Mouse (Mus musculus): ENCODE data around the gene Itgb8. TPM values are rescaled to one million over a fixed set of nuclear protein-coding genes. Genes with fewer than 3 reads are reported as not detected.

The Itgb8 gene
- total and polyA plus RNA-seq, 3 experiments, result not detected

- no peak overlapping the region for H3K9ac ChIP-seq (ENCODE audit: insufficient read depth, low read depth)
- H3K4me2 ChIP-seq (ENCODE audit: insufficient read depth, low read depth, poor library complexity, severe bottlenecking), result no peak overlapping the region
- no peak for DNase-seq (ENCODE audit: extremely low read depth)
- TF ChIP-seq GABPA (IDR thresholded peaks at IDR 0.05; ENCODE audit: insufficient replicate concordance, low read depth, low read length) (no peak), CHD1 (IDR thresholded peaks at IDR 0.05; ENCODE audit: low read depth, low read length) (no peak), ELF1 (IDR thresholded peaks at IDR 0.05; ENCODE audit: low read depth, low read length) (no peak), E2F4 (IDR thresholded peaks at IDR 0.05; ENCODE audit: insufficient replicate concordance, low read depth, low read length) (no peak), IRF4 (IDR thresholded peaks at IDR 0.05; ENCODE audit: low read depth, low read length) (no peak), ZNF384 (IDR thresholded peaks at IDR 0.05; ENCODE audit: low read depth, low read length) (no peak), NELFE (IDR thresholded peaks at IDR 0.05; ENCODE audit: low read depth, low read length) (no peak), MXI1 (IDR thresholded peaks at IDR 0.05; ENCODE audit: low read depth, low read length) (no peak), ZKSCAN1 (IDR thresholded peaks at IDR 0.05; ENCODE audit: borderline replicate concordance, low read depth, low read length) (no peak), USF1 (IDR thresholded peaks at IDR 0.05; ENCODE audit: low read depth, low read length) (no peak), MYC (IDR thresholded peaks at IDR 0.05; ENCODE audit: low read depth, low read length) (no peak), KAT2A (IDR thresholded peaks at IDR 0.05; ENCODE audit: insufficient replicate concordance, low read length) (no peak), RCOR1 (conservative IDR thresholded peaks at IDR 0.05; ENCODE audit: low read depth, low read length) (no peak), JUND (conservative IDR thresholded peaks at IDR 0.05; ENCODE audit: low read depth, low read length) (no peak), EP300 (IDR thresholded peaks at IDR 0.05; ENCODE audit: low read length) (no peak), MAFK (IDR thresholded peaks at IDR 0.05; ENCODE audit: insufficient replicate concordance, low read length) (no peak), TCF12 (IDR thresholded peaks at IDR 0.05; ENCODE audit: low read depth, low read length) (no peak), NRF1 (IDR thresholded peaks at IDR 0.05; ENCODE audit: low read depth, low read length) (no peak), MAZ (IDR thresholded peaks at IDR 0.05; ENCODE audit: low read depth, low read length) (no peak)
- dilution Hi-C loops (cut with MboI; ENCODE audit: extremely low pct_ligation_motif_present, extremely low pct_unique_long_range_greater_than_20kb, low sequenced_read_pairs) (no loop called here), in situ Hi-C loops (cut with MboI; ENCODE audit: low pct_ligation_motif_present, low pct_unique_long_range_greater_than_20kb, low sequenced_read_pairs) (no loop called here)
- no peaks in the 10 kb centered on the region for H3K9me3 ChIP-seq (replicated peaks; ENCODE audit: low read length)
- no peaks in the 10 kb centered on the region for H3K79me2 ChIP-seq (replicated peaks; ENCODE audit: control insufficient read depth, extremely low read depth, insufficient read depth, poor library complexity, severe bottlenecking)
- no peak overlapping the region for H3K27ac ChIP-seq (ENCODE audit: insufficient read depth, low read depth)
- peaks cover 0 to 3% of the 10 kb centered on the region in 2 experiments; a peak in 2 of 4 replicates for H3K4me1 ChIP-seq (ENCODE audit: control insufficient read depth in 1 of 2, insufficient read depth in 2 of 2)
- no peak overlapping the region for H3K4me3 ChIP-seq (replicated peaks in 1 of 3; ENCODE audit: low read depth in 2 of 3, low read length in 2 of 3, poor library complexity in 1 of 3)
- no peaks in the 10 kb centered on the region for H3K27me3 ChIP-seq (replicated peaks)
- no peaks in the 10 kb centered on the region for H3K36me3 ChIP-seq (replicated peaks in 1 of 2; ENCODE audit: control insufficient read depth in 1 of 2, insufficient read depth in 1 of 2, low read length in 1 of 2)
These were observed 83.0 kb downstream of the Itgb8 start for GRCm38 (mm10) chr12:119155566-119155965.

GRCm38 (mm10) chr12:119150956-119151355, 87.6 kb downstream of the Itgb8 start:
- H3K4me1 ChIP-seq (ENCODE audit: control insufficient read depth in 1 of 2, insufficient read depth in 2 of 2), result peaks cover 3 to 21% of the 10 kb centered on the region in 2 experiments; a peak in 3 of 4 replicates
- H3K79me2 ChIP-seq (replicated peaks; ENCODE audit: control insufficient read depth, extremely low read depth, insufficient read depth, poor library complexity, severe bottlenecking), result no peaks in the 10 kb centered on the region
- dilution Hi-C loops (cut with MboI; ENCODE audit: extremely low pct_ligation_motif_present, extremely low pct_unique_long_range_greater_than_20kb, low sequenced_read_pairs), result no loop called here
- no peaks in the 10 kb centered on the region for H3K9me3 ChIP-seq (replicated peaks; ENCODE audit: low read length)
- in situ Hi-C loops (cut with MboI; ENCODE audit: low pct_ligation_motif_present, low pct_unique_long_range_greater_than_20kb, low sequenced_read_pairs), result no loop called here
- H3K9ac ChIP-seq (ENCODE audit: insufficient read depth, low read depth), result no peak overlapping the region
- no peaks in the 10 kb centered on the region for H3K27me3 ChIP-seq (replicated peaks)
- no peak for DNase-seq (ENCODE audit: extremely low read depth)
- H3K27ac ChIP-seq (ENCODE audit: insufficient read depth, low read depth), result no peak overlapping the region
- no peaks in the 10 kb centered on the region for H3K36me3 ChIP-seq (replicated peaks in 1 of 2; ENCODE audit: control insufficient read depth in 1 of 2, insufficient read depth in 1 of 2, low read length in 1 of 2)
- H3K4me3 ChIP-seq (replicated peaks in 1 of 3; ENCODE audit: low read depth in 2 of 3, low read length in 2 of 3, poor library complexity in 1 of 3), result no peak overlapping the region
- no peak for TF ChIP-seq ZMIZ1 (IDR thresholded peaks at IDR 0.05; ENCODE audit: low read depth, low read length)
- TF ChIP-seq ZC3H11A (IDR thresholded peaks at IDR 0.05; ENCODE audit: low read depth, low read length), result no peak
- TF ChIP-seq JUN (IDR thresholded peaks at IDR 0.05; ENCODE audit: insufficient read depth, low read depth, low read length), result no peak
- no peak for TF ChIP-seq MEF2A (IDR thresholded peaks at IDR 0.05; ENCODE audit: borderline replicate concordance, low read depth, low read length)
- TF ChIP-seq MAX (IDR thresholded peaks at IDR 0.05; ENCODE audit: low read length), result no peak
- TF ChIP-seq IRF4 (IDR thresholded peaks at IDR 0.05; ENCODE audit: low read depth, low read length), result no peak
- no peak for TF ChIP-seq ZNF384 (IDR thresholded peaks at IDR 0.05; ENCODE audit: low read depth, low read length)
- no peak for TF ChIP-seq TCF12 (IDR thresholded peaks at IDR 0.05; ENCODE audit: low read depth, low read length)
- no peak for TF ChIP-seq EP300 (IDR thresholded peaks at IDR 0.05; ENCODE audit: low read length)
- no peak for TF ChIP-seq ETS1 (conservative IDR thresholded peaks at IDR 0.05; ENCODE audit: low read depth, low read length)
- TF ChIP-seq CHD1 (IDR thresholded peaks at IDR 0.05; ENCODE audit: low read depth, low read length), result no peak
- TF ChIP-seq POLR2A (IDR thresholded peaks at IDR 0.05; ENCODE audit: low read depth, low read length), result no peak
- TF ChIP-seq HCFC1 (IDR thresholded peaks at IDR 0.05; ENCODE audit: low read depth, low read length), result no peak
- no peak for TF ChIP-seq USF2 (conservative IDR thresholded peaks at IDR 0.05; ENCODE audit: low read depth, low read length)
- no peak for TF ChIP-seq ELF1 (IDR thresholded peaks at IDR 0.05; ENCODE audit: low read depth, low read length)
- no peak for TF ChIP-seq KAT2A (IDR thresholded peaks at IDR 0.05; ENCODE audit: insufficient replicate concordance, low read length)
- no peak for TF ChIP-seq USF1 (IDR thresholded peaks at IDR 0.05; ENCODE audit: low read depth, low read length)
- TF ChIP-seq POLR2AphosphoS2 (IDR thresholded peaks at IDR 0.05; ENCODE audit: low read depth, low read length), result no peak
- TF ChIP-seq MYC (IDR thresholded peaks at IDR 0.05; ENCODE audit: low read depth, low read length), result no peak
- H3K4me2 ChIP-seq (ENCODE audit: insufficient read depth, low read depth, poor library complexity, severe bottlenecking), result no peak overlapping the region
